Mouse (Mus musculus) forebrain, embryonic 12.5 days (tissue): ENCODE results near the gene Srrm2. TPM values are rescaled to one million over a fixed set of nuclear protein-coding genes. Genes with fewer than 3 reads are reported as not detected.
A peak's percentile ranks its signal among the peaks of the same experiment; 100 is the strongest.

Experiments
- ATAC-seq: fragments of 200-750 bp; cut with Nextera tagmentation; 2 replicates; pipeline ENCODE4 v1.8.0; 2017; ENCODE audit warnings: moderate TSS enrichment; ENCODE audit not compliant: low FRiP score
- H3K27ac ChIP-seq: fragments of 300-500 bp; sonication (generic); 2 replicates; pipeline ENCODE4 v1.5.1; 2016; ENCODE audit warnings: mild to moderate bottlenecking
- H3K27me3 ChIP-seq: fragments of 300-500 bp; sonication (generic); 2 replicates; pipeline ENCODE4 v1.6.1; 2016; ENCODE audit warnings: mild to moderate bottlenecking
- H3K36me3 ChIP-seq: fragments of 300-500 bp; sonication (generic); replicated peaks from 2 replicates; pipeline ENCODE4 v1.6.1; 2016; ENCODE audit warnings: mild to moderate bottlenecking
- H3K4me1 ChIP-seq: fragments of 300-500 bp; sonication (generic); 2 replicates; pipeline ENCODE4 v1.6.1; 2016
- H3K4me2 ChIP-seq: fragments of 300-500 bp; sonication (generic); 2 replicates; pipeline ENCODE4 v1.6.1; 2016; ENCODE audit warnings: mild to moderate bottlenecking, moderate library complexity
- H3K4me3 ChIP-seq: fragments of 300-500 bp; sonication (generic); replicated peaks from 2 replicates; pipeline ENCODE4 v1.5.1; 2016; ENCODE audit warnings: mild to moderate bottlenecking
- H3K9ac ChIP-seq: fragments of 300-500 bp; sonication (generic); 2 replicates; pipeline ENCODE4 v1.6.1; 2016; ENCODE audit warnings: mild to moderate bottlenecking
- H3K9me3 ChIP-seq: fragments of 300-500 bp; sonication (generic); 2 replicates; pipeline ENCODE4 v1.6.1; 2016
- WGBS: fragments of 180-500 bp; shearing (Covaris S2); methylation state at CpG from one replicate; pipeline ENCODE4 v1.1.7; 2016; 5-methylcytosine and 5-hydroxymethylcytosine counted together
- polyA plus RNA-seq: library from polyadenylated mRNA; unstranded; fragments of >200 nt; fragmentation: Nextera tagmentation; extraction: Ambion mirVana; gene quantifications from 2 replicates; pipeline ENCODE4 v1.2.1, GENCODE M21; 2016

Gene Srrm2
- polyA plus RNA-seq, 1 experiment from 2014 or later: 697 TPM

DNA sequence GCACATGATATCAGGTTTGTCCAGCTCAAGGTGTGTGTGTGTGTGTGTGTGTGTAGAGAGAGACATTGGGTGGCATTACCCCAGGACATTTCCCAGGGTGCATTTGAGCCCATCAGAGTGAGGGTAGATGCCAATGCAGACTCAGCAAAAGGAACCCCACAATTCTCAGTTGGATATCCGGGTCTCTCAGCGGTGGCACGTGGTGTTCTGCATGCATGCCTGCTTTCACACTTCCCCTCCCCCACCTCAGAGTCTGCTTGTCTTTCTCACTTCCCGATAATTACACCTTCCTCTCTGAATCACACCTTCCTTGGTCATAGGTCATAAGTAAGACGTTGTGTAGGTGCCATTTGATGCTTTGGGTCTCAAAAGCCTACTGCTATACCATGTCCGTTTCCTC lies 42.3 kb upstream of the Srrm2 start:
- no peak overlapping the region for H3K4me2 ChIP-seq
- H3K27me3 ChIP-seq: peaks cover 58% of the 10 kb centered on the region
- H3K9ac ChIP-seq: no peak overlapping the region
- no peaks in the 10 kb centered on the region for H3K9me3 ChIP-seq
- no peak overlapping the region for H3K4me3 ChIP-seq
- H3K36me3 ChIP-seq: peaks cover 20% of the 10 kb centered on the region
- 44% methylated on average over 6 of the region's 6 CpGs for WGBS
- no peak for ATAC-seq
- peaks cover 21% of the 10 kb centered on the region for H3K4me1 ChIP-seq
- no peak overlapping the region for H3K27ac ChIP-seq

DNA sequence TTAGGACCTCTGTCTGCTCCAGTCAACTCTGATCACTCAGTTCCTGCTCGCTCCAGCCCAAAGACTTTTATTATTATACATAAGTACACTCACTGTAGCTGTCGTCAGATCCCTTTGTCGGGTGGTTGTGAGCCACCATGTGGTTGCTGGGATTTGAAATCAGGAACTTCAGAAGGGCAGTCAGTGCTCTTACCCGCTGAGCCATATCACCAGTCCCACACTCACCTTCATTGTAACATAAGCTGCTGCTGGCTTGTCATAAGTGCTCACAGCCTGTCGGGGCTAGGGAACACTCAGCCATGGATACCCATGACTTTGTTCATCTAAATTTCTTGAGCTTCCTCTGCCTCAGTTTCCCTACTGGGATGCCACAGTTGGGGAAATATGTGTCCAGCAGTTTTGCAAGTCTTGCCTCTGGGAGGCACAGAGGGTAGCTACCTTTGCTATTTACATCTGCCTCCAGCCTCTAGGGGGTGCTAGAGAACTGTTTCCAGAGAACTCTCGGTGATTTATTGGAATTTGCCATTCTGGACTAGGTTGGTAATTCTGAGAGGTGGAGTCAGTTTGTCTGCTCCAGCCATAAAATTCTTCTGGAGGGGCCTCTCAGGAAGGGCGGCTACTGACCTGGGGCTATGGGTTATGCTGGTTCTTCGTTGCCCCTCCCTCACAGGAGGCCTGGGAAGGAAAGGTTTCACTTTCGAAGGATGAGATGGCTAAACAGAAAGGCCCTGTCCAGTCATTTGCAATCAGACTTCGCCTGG lies 41.5 kb upstream of the Srrm2 start:
- no peak overlapping the region for H3K4me2 ChIP-seq
- H3K9ac ChIP-seq: no peak overlapping the region
- H3K9me3 ChIP-seq: no peaks in the 10 kb centered on the region
- peaks cover 50% of the 10 kb centered on the region for H3K27me3 ChIP-seq
- ATAC-seq: 0 out of 2 replicates have a peak, but pooled peaks have one; percentile 12
- H3K4me3 ChIP-seq: no peak overlapping the region
- H3K36me3 ChIP-seq: peaks cover 28% of the 10 kb centered on the region
- 39% methylated on average over 10 of the region's 10 CpGs for WGBS
- no peak overlapping the region for H3K27ac ChIP-seq
- H3K4me1 ChIP-seq: peaks cover 21% of the 10 kb centered on the region

- H3K27ac ChIP-seq: no peak overlapping the region
- no peak for ATAC-seq
- H3K9me3 ChIP-seq: no peaks in the 10 kb centered on the region
- peaks cover 36% of the 10 kb centered on the region for H3K36me3 ChIP-seq
- peaks cover 42% of the 10 kb centered on the region for H3K27me3 ChIP-seq
- peaks cover 18% of the 10 kb centered on the region for H3K4me1 ChIP-seq
- WGBS: 85% methylated on average over 11 of the region's 11 CpGs
- H3K4me2 ChIP-seq: no peak overlapping the region
- H3K9ac ChIP-seq: no peak overlapping the region
- H3K4me3 ChIP-seq: no peak overlapping the region
Observed at GRCm38 (mm10) chr17:23749400-23750191, 40.7 kb upstream of the Srrm2 start.

GRCm38 (mm10) chr17:23755689-23756088 lies 34.6 kb upstream of the Srrm2 start:
- no peak for ATAC-seq
- Histone ChIP-seq H3K4me3 (no peak overlapping the region), H3K4me1 (peaks cover 3% of the 10 kb centered on the region; the same call in 1 of the 2 replicates), H3K9me3 (no peaks in the 10 kb centered on the region), H3K36me3 (peaks cover 93% of the 10 kb centered on the region), H3K4me2 (no peak overlapping the region), H3K27ac (no peak overlapping the region), H3K9ac (no peak overlapping the region), H3K27me3 (no peaks in the 10 kb centered on the region)
- 99% methylated on average over 13 of the region's 13 CpGs for WGBS

DNA sequence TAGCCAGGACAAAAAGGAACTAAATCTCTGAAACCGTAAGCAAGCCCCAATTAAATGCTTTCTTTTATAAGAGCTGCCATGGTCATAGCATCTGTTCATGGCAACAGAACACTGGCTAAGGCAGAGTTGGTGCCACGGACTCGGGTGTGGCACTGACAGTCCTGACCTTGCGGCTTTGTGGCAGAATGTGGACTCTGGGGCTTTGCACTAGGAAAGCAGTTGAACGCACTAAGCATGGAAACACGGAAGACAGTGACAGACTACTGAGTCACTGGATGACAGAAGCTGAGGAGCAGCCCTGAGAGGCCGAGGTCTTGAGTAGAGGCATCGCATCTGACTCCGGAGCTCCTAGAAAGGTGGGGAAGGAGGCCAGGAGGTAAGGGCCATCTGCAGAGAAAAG lies 32.8 kb upstream of the Srrm2 start:
- Histone ChIP-seq H3K4me3 (no peak overlapping the region), H3K27ac (no peak overlapping the region), H3K27me3 (no peaks in the 10 kb centered on the region), H3K9ac (no peak overlapping the region), H3K4me2 (no peak overlapping the region), H3K36me3 (peaks cover 97% of the 10 kb centered on the region), H3K4me1 (peaks cover 3% of the 10 kb centered on the region; the same call in 1 of the 2 replicates), H3K9me3 (no peaks in the 10 kb centered on the region)
- ATAC-seq: no peak
- 96% methylated on average over 9 of the region's 9 CpGs for WGBS

- Histone ChIP-seq H3K4me1 (peaks cover 3% of the 10 kb centered on the region; the same call in 1 of the 2 replicates), H3K9me3 (no peaks in the 10 kb centered on the region), H3K36me3 (peaks cover 93% of the 10 kb centered on the region), H3K4me2 (no peak overlapping the region), H3K27me3 (no peaks in the 10 kb centered on the region), H3K9ac (no peak overlapping the region), H3K4me3 (no peak overlapping the region), H3K27ac (no peak overlapping the region)
- WGBS: 83% methylated on average over 8 of the region's 8 CpGs
- no peak for ATAC-seq
Observed at GRCm38 (mm10) chr17:23758801-23759200, 31.5 kb upstream of the Srrm2 start.

- peaks cover 3% of the 10 kb centered on the region; the same call in 1 of the 2 replicates for H3K4me1 ChIP-seq
- no peak overlapping the region for H3K4me3 ChIP-seq
- peaks cover 85% of the 10 kb centered on the region for H3K36me3 ChIP-seq
Observed at GRCm38 (mm10) chr17:23760231-23760630, 30.1 kb upstream of the Srrm2 start.

DNA sequence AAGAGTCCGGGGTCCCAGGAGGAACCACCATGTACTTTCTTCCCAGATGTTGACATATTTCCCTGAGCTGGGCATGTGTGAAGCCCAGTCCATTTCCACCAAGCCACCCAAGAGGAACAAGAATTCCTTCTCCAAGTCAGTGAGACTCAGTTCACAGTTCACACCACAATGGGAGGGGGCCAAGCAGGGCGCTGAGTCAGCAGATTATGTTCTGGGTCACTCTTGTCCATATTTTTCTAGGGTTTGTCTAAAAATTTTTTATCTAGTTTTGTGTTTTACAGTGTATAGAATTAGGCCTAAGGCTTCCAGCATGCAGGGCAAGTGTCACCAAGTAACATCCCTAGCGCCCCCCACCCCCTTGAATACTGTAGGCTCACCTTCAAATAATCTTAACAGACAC lies 29.2 kb upstream of the Srrm2 start:
- no peak for ATAC-seq
- 93% methylated on average over 3 of the region's 3 CpGs for WGBS
- no peak overlapping the region for H3K4me2 ChIP-seq
- no peak overlapping the region for H3K4me3 ChIP-seq
- peaks cover 76% of the 10 kb centered on the region for H3K36me3 ChIP-seq
- peaks cover 3% of the 10 kb centered on the region; the same call in 1 of the 2 replicates for H3K4me1 ChIP-seq
- H3K27me3 ChIP-seq: no peaks in the 10 kb centered on the region
- H3K27ac ChIP-seq: no peak overlapping the region
- H3K9me3 ChIP-seq: no peaks in the 10 kb centered on the region
- no peak overlapping the region for H3K9ac ChIP-seq

More at GRCm38 (mm10) chr17:23760231-23760630, 30.1 kb upstream of the Srrm2 start:
- no peak overlapping the region for H3K27ac ChIP-seq
- H3K9me3 ChIP-seq: no peaks in the 10 kb centered on the region
- H3K9ac ChIP-seq: no peak overlapping the region
- no peak for ATAC-seq
- H3K27me3 ChIP-seq: no peaks in the 10 kb centered on the region
- 95% methylated on average over 9 of the region's 9 CpGs for WGBS
- H3K4me2 ChIP-seq: no peak overlapping the region

DNA sequence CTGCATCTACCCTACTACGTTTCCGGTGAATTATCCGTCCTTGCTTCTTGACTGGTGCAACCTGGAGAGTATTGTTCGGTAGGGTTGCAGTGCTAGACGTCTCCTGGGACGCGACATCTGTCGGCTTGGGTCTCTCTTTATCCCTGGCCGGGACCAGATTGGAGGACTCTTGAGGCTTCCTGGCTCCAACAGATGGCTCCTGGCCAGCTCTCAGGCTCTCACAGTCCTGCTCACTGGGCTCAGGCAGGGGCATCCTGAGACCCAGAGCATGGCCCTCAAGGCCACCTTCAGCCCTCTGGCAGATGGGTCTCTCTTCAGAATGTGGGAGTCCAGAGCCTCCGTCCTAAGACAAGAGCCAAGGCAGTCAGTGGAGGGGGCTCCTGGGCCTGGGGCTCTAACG lies 27.4 kb upstream of the Srrm2 start:
- H3K9me3 ChIP-seq: no peaks in the 10 kb centered on the region
- H3K4me3 ChIP-seq: no peak overlapping the region
- H3K9ac ChIP-seq: no peak overlapping the region
- H3K4me1 ChIP-seq: peaks cover 3% of the 10 kb centered on the region; the same call in 1 of the 2 replicates
- ATAC-seq: no peak
- WGBS: 93% methylated on average over 11 of the region's 11 CpGs
- H3K36me3 ChIP-seq: peaks cover 61% of the 10 kb centered on the region
- H3K27me3 ChIP-seq: no peaks in the 10 kb centered on the region
- no peak overlapping the region for H3K4me2 ChIP-seq
- H3K27ac ChIP-seq: no peak overlapping the region

DNA sequence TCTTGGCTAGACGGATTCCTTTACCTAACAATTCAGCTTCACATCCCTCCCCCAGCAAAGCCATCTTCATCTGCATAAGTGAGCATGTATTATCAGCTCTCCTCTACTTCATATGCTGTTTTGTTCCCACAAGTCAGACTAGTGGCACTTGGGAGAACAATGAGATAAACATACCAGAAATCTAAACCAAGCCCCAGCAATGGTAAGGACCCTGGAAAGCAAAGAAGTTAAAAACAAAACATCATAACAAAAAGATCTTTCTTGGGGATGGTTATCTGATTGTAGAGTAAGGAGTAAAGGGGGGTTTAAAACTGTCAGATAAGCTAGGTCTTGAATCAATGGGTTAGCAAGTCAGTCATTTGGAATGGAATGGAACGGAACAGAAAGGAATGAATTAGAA lies 19.8 kb upstream of the Srrm2 start:
- H3K4me3 ChIP-seq: peak overlapping the region; percentile 89
- H3K9ac ChIP-seq: peak overlapping the region; percentile 94
- no peaks in the 10 kb centered on the region for H3K27me3 ChIP-seq
- WGBS: 8% methylated on average over 2 of the region's 2 CpGs
- H3K27ac ChIP-seq: peak overlapping the region; percentile 88
- peaks cover 19% of the 10 kb centered on the region for H3K4me1 ChIP-seq
- peak overlapping the region; percentile 64 for H3K4me2 ChIP-seq
- ATAC-seq: no peak
- no peaks in the 10 kb centered on the region for H3K9me3 ChIP-seq
- peaks cover 14% of the 10 kb centered on the region for H3K36me3 ChIP-seq

DNA sequence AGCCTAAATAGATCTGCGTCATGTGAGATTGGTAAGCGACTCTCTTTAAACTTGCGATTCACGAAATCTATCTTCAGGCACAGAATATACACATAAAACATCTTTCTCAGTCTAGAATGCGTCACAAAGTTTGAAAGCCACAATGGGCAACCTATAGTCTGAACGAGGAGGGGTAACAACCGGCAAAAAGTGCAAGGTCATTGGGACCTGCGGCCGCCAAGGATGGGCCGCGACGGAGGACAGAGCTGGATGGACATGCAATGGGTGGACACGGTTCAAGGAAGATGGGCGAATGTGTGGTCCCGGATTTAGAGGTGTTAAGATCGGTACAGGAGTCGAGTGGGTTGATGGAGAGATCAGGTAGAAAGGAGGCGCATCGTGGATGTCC lies 19.4 kb upstream of the Srrm2 start:
- H3K4me3 ChIP-seq: peak overlapping the region; percentile 89
- peaks cover 14% of the 10 kb centered on the region for H3K36me3 ChIP-seq
- peak overlapping the region; percentile 94 for H3K9ac ChIP-seq
- ATAC-seq: peak; percentile 34; the same call in 1 of the 2 replicates
- no peaks in the 10 kb centered on the region for H3K27me3 ChIP-seq
- H3K4me2 ChIP-seq: peak overlapping the region; percentile 64
- peaks cover 19% of the 10 kb centered on the region for H3K4me1 ChIP-seq
- under 1% methylated on average over 19 of the region's 19 CpGs for WGBS
- no peaks in the 10 kb centered on the region for H3K9me3 ChIP-seq
- H3K27ac ChIP-seq: peak overlapping the region; percentile 88
